Mouse (Mus musculus) brown adipose tissue, adult 24 weeks (tissue): Measurements from ENCODE around the gene Arcn1. TPM values are rescaled to one million over a fixed set of nuclear protein-coding genes. Genes with fewer than 3 reads are reported as not detected.

Experiments
- H3K27ac ChIP-seq: fragments of 200-500 bp; replicated peaks from 2 replicates; pipeline ENCODE4 v1.5.1; 2012; ENCODE audit warnings: low read depth, mild to moderate bottlenecking, low read length
- H3K4me1 ChIP-seq: fragments of 200-500 bp; 2 replicates; pipeline ENCODE4 v1.6.1; 2012; ENCODE audit warnings: low read length, mixed read lengths; ENCODE audit not compliant: control insufficient read depth, insufficient read depth, insufficient read length
- H3K4me3 ChIP-seq: fragments of 200-500 bp; 2 replicates; pipeline ENCODE4 v1.5.1; 2012; ENCODE audit warnings: low read depth, mild to moderate bottlenecking, low read length, moderate library complexity; ENCODE audit not compliant: insufficient read depth
- polyA plus RNA-seq: library from polyadenylated mRNA; stranded (reverse); fragments of >200 nt; gene quantifications from 2 replicates; pipeline ENCODE4 v1.2.4, GENCODE M21; 2012; ENCODE audit not compliant: missing spikeins, insufficient read depth, insufficient read length

The Arcn1 gene
- polyA plus RNA-seq, 1 experiment: 96.1 TPM

DNA sequence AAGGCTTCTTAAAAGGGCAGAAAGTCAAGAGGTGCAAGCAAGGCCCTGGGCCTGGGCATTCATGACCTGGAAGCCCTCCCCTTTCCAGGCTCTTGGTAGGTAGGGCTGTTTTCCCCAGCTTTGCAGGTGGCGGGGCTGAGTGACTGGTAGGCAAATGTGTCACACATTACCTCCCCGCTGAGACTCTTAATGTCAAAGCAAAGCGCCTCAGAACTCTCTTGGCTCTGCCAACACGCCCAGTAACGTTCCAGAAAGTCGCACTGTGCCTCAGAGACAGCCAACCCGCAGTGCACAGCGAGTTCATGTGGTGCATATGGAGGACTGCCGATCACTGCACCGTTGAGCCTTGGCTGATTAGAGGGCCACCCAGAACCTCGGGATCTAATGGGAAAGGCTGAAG, 74.6 kb downstream of the Arcn1 start:
- Histone ChIP-seq H3K4me1 (peaks cover 11% of the 10 kb centered on the region), H3K27ac (no peak overlapping the region), H3K4me3 (no peak overlapping the region)

DNA sequence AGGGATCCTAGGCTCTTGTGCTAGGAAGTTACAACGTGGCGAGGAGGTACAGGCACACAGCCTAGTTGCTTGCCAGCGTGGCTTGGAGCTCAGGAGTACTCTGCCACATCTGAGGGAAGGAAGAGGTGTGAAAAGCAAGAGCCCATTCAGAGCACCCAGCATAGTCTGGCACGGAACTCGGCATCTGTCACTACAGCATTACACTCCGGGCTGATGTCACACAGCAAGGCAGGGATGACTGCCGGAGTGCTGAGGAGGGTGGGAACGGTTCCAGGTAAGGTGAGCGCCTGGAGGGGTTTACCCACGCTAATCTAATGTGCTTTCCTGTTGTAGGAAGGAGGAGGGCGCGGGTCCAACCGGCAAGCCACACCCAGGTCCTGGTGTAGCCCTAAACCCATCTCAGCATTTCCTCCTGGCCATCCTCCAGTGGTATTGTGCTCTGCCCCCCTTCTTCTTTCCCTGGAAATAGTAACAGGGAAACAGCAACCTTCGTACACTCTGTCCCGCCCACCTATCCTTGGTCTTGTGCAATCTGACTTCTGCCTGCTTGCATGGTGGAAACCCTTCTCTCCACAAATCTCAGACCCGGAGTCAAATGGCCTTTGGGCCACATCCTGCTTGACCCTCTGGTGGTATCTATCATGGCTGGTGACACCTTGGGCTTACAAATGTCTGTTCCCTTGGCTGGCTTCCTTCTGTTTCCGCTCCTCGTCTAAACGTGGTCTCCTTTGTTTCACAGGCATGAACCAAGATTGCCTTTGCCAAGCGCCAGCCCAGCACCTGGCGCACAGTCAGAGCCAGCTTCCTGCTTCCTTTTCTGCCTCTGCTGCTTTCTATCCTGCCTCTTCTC, 75.7 kb downstream of the Arcn1 start:
- Histone ChIP-seq H3K27ac (peak overlapping the region; percentile 35), H3K4me3 (no peak overlapping the region), H3K4me1 (peaks cover 11% of the 10 kb centered on the region)

Other genes with a start within 250 kb of the Arcn1 start
- gene Cxcr5, start 206.0 kb downstream of the Arcn1 start, polyA plus RNA-seq: not detected in 2 replicates
- gene Ddx6, start 163.0 kb downstream of the Arcn1 start, polyA plus RNA-seq: 56.9 and 60.7 TPM in 2 replicates
- gene Treh, start 94.6 kb downstream of the Arcn1 start, polyA plus RNA-seq: not detected in 2 replicates
- gene Phldb1, start 32.6 kb downstream of the Arcn1 start, polyA plus RNA-seq: 19.6 and 27.6 TPM in 2 replicates
- 28.3 and 47.4 TPM in 2 replicates for gene Ift46, start 63 bp upstream of the Arcn1 start, polyA plus RNA-seq
- 1.1 and 1.5 TPM in 2 replicates for gene Tmem25, start 31.5 kb upstream of the Arcn1 start, polyA plus RNA-seq
- 2.4 TPM in 1 of 2 replicates, not detected in the other for gene Ttc36, start 35.2 kb upstream of the Arcn1 start, polyA plus RNA-seq
- gene Kmt2a, start 113.5 kb upstream of the Arcn1 start, polyA plus RNA-seq: 7.0 and 7.3 TPM in 2 replicates
- 2,562 and 2,957 TPM in 2 replicates for gene Atp5l, start 152.9 kb upstream of the Arcn1 start, polyA plus RNA-seq
- gene Ube4a, start 197.8 kb upstream of the Arcn1 start, polyA plus RNA-seq: 36.6 and 40.7 TPM in 2 replicates
- gene Cd3g, start 212.6 kb upstream of the Arcn1 start, polyA plus RNA-seq: 1.5 TPM in 1 of 2 replicates, not detected in the other
- not detected in 2 replicates for gene Cd3d, start 213.9 kb upstream of the Arcn1 start, polyA plus RNA-seq
- gene Cd3e, start 241.8 kb upstream of the Arcn1 start, polyA plus RNA-seq: not detected in 2 replicates